Mouse (Mus musculus): ENCODE measurements around the gene Epo. TPM values are rescaled to one million over a fixed set of nuclear protein-coding genes. Genes with fewer than 3 reads are reported as not detected.

Gene Epo
- total RNA-seq, 2 experiments from 2014 or later = not detected

Small RNA genes within 50 kb of the gene (microRNA-seq; reads per million reads assigned to microRNA genes)
- 3.0 to 5.4 reads per million in 2 experiments for gene Mir6418

Other genes with a start within 250 kb of the Epo start
- 10 to 100 TPM; 54.9 to 63.3 TPM for gene Ache, start 245.7 kb downstream of the Epo start, total RNA-seq (2021)
- 10 to 100 TPM in 1 of 2 experiments, 1 to 10 TPM in 1; 9.8 to 13.3 TPM for gene Ufsp1, start 238.6 kb downstream of the Epo start, total RNA-seq (2021)
- gene Srrt, start 225.6 kb downstream of the Epo start, total RNA-seq (2021) = 100 to 1,000 TPM; 176 to 178 TPM
- gene Trip6, start 218.8 kb downstream of the Epo start, total RNA-seq (2021) = 1 to 10 TPM; 4.3 to 5.9 TPM
- gene Slc12a9, start 199.6 kb downstream of the Epo start, total RNA-seq (2021) = 10 to 100 TPM; 21.3 to 23.2 TPM
- gene Ephb4, start 183.1 kb downstream of the Epo start, total RNA-seq (2021) = 1 to 10 TPM; 5.2 to 5.5 TPM
- under 1 TPM; 0.16 to 0.32 TPM for gene Zan, start 56.2 kb downstream of the Epo start, total RNA-seq (2021)
- 10 to 100 TPM; 30.2 to 37.0 TPM for gene Pop7, start 30.7 kb downstream of the Epo start, total RNA-seq (2021)
- 10 to 100 TPM; 39.9 to 48.6 TPM for gene Gigyf1, start 14.7 kb downstream of the Epo start, total RNA-seq (2021)
- 100 to 1,000 TPM; 662 to 684 TPM for gene Gnb2, start 268 bp upstream of the Epo start, total RNA-seq (2021)
- 100 to 1,000 TPM; 109 to 118 TPM for gene Actl6b, start 20.3 kb upstream of the Epo start, total RNA-seq (2021)
- gene Tfr2, start 36.6 kb upstream of the Epo start, total RNA-seq (2021) = 1 to 10 TPM; 8.1 to 8.9 TPM
- 10 to 100 TPM; 18.2 to 22.2 TPM for gene Mospd3, start 67.8 kb upstream of the Epo start, total RNA-seq (2021)
- gene Pcolce, start 80.5 kb upstream of the Epo start, total RNA-seq (2021) = 10 to 100 TPM; 12.1 to 13.7 TPM
- gene Fbxo24, start 95.8 kb upstream of the Epo start, total RNA-seq (2021) = under 1 TPM; 0.18 to 0.21 TPM
- gene Lrch4, start 95.9 kb upstream of the Epo start, total RNA-seq (2021) = 10 to 100 TPM; 12.2 to 13.5 TPM
- 10 to 100 TPM in 1 of 2 experiments, 1 to 10 TPM in 1; 9.2 to 11.8 TPM for gene Gm20605, start 95.9 kb upstream of the Epo start, total RNA-seq (2021)
- 1 to 10 TPM; 2.3 to 4.7 TPM for gene Sap25, start 108.1 kb upstream of the Epo start, total RNA-seq (2021)
- under 1 TPM in 1 of 2 experiments, not detected in 1; 0.32 TPM for gene Irs3, start 112.5 kb upstream of the Epo start, total RNA-seq (2021)
- 10 to 100 TPM; 40.0 to 43.9 TPM for gene Agfg2, start 151.5 kb upstream of the Epo start, total RNA-seq (2021)
- 10 to 100 TPM; 69.0 to 73.4 TPM for gene Nyap1, start 208.4 kb upstream of the Epo start, total RNA-seq (2021)
- gene Tsc22d4, start 212.5 kb upstream of the Epo start, total RNA-seq (2021) = 100 to 1,000 TPM; 173 to 195 TPM
- 10 to 100 TPM; 23.4 to 27.1 TPM for gene Ppp1r35, start 245.6 kb upstream of the Epo start, total RNA-seq (2021)